Mouse (Mus musculus) liver, embryonic 14.5 days (tissue): ENCODE data around the gene Pgk1. TPM values are rescaled to one million over a fixed set of nuclear protein-coding genes. Genes with fewer than 3 reads are reported as not detected.

Experiments
- ATAC-seq: fragments of 200-750 bp; cut with Nextera tagmentation; 2 replicates; pipeline ENCODE4 v1.8.0; 2017; ENCODE audit warnings: moderate number of reproducible peaks, mild to moderate bottlenecking, moderate library complexity; ENCODE audit not compliant: insufficient read depth
- DNase-seq, 3 experiments: peaks; one replicate each; pipeline ENCODE4 v3.0.0-alpha.2; 2012 to 2013; ENCODE audit warnings: low read depth in 3 of 3, low spot score in 3 of 3
- H3K27ac ChIP-seq: fragments of 300-500 bp; sonication (generic); 2 replicates; pipeline ENCODE4 v1.5.1; 2014; ENCODE audit warnings: moderate library complexity, mild to moderate bottlenecking, control low read depth, inconsistent platforms
- H3K27me3 ChIP-seq: fragments of 300-500 bp; sonication (generic); 2 replicates; pipeline ENCODE4 v1.6.1; 2014; ENCODE audit warnings: mild to moderate bottlenecking, low read length, moderate library complexity; ENCODE audit not compliant: control insufficient read depth, insufficient read depth
- H3K36me3 ChIP-seq: fragments of 300-500 bp; sonication (generic); replicated peaks from 2 replicates; pipeline ENCODE4 v1.6.1; 2014; ENCODE audit warnings: low read depth; ENCODE audit not compliant: control insufficient read depth, insufficient read depth
- H3K4me1 ChIP-seq, 2 experiments: fragments of 200-500 bp in 1 of 2; fragments of 300-500 bp in 1 of 2; sonication (generic) in 1 of 2; replicated peaks; 2 replicates each; pipeline ENCODE4 v1.6.1; 2012 to 2014; ENCODE audit warnings: antibody characterized with exemption in 1 of 2, inconsistent platforms in 1 of 2, low read length in 1 of 2; ENCODE audit not compliant: control insufficient read depth in 2 of 2, insufficient read depth in 2 of 2
- H3K4me2 ChIP-seq: fragments of 300-500 bp; sonication (generic); 2 replicates; pipeline ENCODE4 v1.6.1; 2014; ENCODE audit warnings: low read depth, mild to moderate bottlenecking, control low read depth, moderate library complexity
- H3K4me3 ChIP-seq, 2 experiments: fragments of 200-500 bp in 1 of 2; fragments of 300-500 bp in 1 of 2; sonication (generic) in 1 of 2; 2 replicates each; pipeline ENCODE4 v1.5.1; 2012 to 2014; ENCODE audit warnings: low read depth in 2 of 2, low read length in 2 of 2, mild to moderate bottlenecking in 2 of 2, control low read depth in 1 of 2, inconsistent platforms in 1 of 2, moderate library complexity in 1 of 2; ENCODE audit not compliant: insufficient read depth in 1 of 2
- H3K9ac ChIP-seq: fragments of 300-500 bp; sonication (generic); replicated peaks from 2 replicates; pipeline ENCODE4 v1.6.1; 2014; ENCODE audit warnings: mild to moderate bottlenecking, control low read depth, moderate library complexity
- H3K9me3 ChIP-seq: fragments of 300-500 bp; sonication (generic); 2 replicates; pipeline ENCODE4 v1.6.1; 2016; ENCODE audit warnings: low read length, mixed read lengths; ENCODE audit not compliant: control insufficient read depth
- CTCF ChIP-seq: IDR thresholded peaks from 2 replicates; pipeline ENCODE4 v1.5.1; 2016; ENCODE audit warnings: antibody characterized with exemption, low read depth, control low read depth
- EP300 ChIP-seq: IDR thresholded peaks from 2 replicates; pipeline ENCODE4 v1.6.1; 2016; ENCODE audit warnings: antibody characterized with exemption, low read depth
- WGBS: fragments of 180-500 bp; shearing (Covaris S2); extraction: QIAGEN DNeasy Blood & Tissue Kit; methylation state at CpG from one replicate; pipeline ENCODE4 v1.1.7; 2014; ENCODE audit not compliant: insufficient replicate concordance; 5-methylcytosine and 5-hydroxymethylcytosine counted together
- polyA plus RNA-seq, 2 experiments: library from polyadenylated mRNA; depleted of rRNA in 1 of 2; stranded (reverse) in 1 of 2; unstranded in 1 of 2; fragments of >200 nt; fragmentation: Nextera tagmentation in 1 of 2; extraction: Ambion mirVana in 1 of 2; gene quantifications; 2 replicates each; pipeline versions ENCODE4 v1.2.1 to v1.2.3; 2012 to 2014

The Pgk1 gene
- polyA plus RNA-seq, 2 experiments: 148 to 153 TPM

GRCm38 (mm10) chrX:106165089-106165488 lies 21.8 kb upstream of the Pgk1 start:
- Histone ChIP-seq H3K9me3 (no peaks in the 10 kb centered on the region), H3K4me3 (no peak overlapping the region), H3K36me3 (no peaks in the 10 kb centered on the region), H3K27me3 (no peaks in the 10 kb centered on the region), H3K4me2 (no peak overlapping the region), H3K4me1 (peaks cover 0 to 3% of the 10 kb centered on the region in 2 experiments; a peak in 1 of 4 replicates), H3K9ac (no peak overlapping the region), H3K27ac (no peak overlapping the region)
- no peak for TF ChIP-seq EP300
- peak; percentile 46 for TF ChIP-seq CTCF
- DNase-seq (no peak), ATAC-seq (no peak)
- WGBS: 11% methylated on average over 1 of the region's 1 CpGs

- WGBS: 17% methylated on average over 18 of the region's 18 CpGs
- Histone ChIP-seq H3K9ac (no peak overlapping the region; the same call in 1 of the 2 replicates), H3K4me3 (peak overlapping the region; percentile 32 to 56), H3K4me2 (peak overlapping the region; percentile 56), H3K27ac (no peak overlapping the region), H3K4me1 (no peaks in the 10 kb centered on the region), H3K9me3 (no peaks in the 10 kb centered on the region), H3K27me3 (no peaks in the 10 kb centered on the region), H3K36me3 (no peaks in the 10 kb centered on the region)
- ATAC-seq (peak; percentile 76), DNase-seq (peak; percentile 49 to 61 (median 53))
- TF ChIP-seq EP300 (no peak), CTCF (peak; percentile 76)
Observed at GRCm38 (mm10) chrX:106171106-106171852, 15.6 kb upstream of the Pgk1 start.

- TF ChIP-seq EP300: no peak
- no peak for TF ChIP-seq CTCF
- Histone ChIP-seq H3K4me1 (no peaks in the 10 kb centered on the region), H3K36me3 (no peaks in the 10 kb centered on the region), H3K4me3 (peak overlapping the region in 1 of 2 experiments; percentile 32; a peak in 1 of 4 replicates), H3K4me2 (peak overlapping the region; percentile 56), H3K9me3 (no peaks in the 10 kb centered on the region), H3K27ac (no peak overlapping the region), H3K27me3 (no peaks in the 10 kb centered on the region), H3K9ac (no peak overlapping the region; the same call in 1 of the 2 replicates)
- DNase-seq (no peak), ATAC-seq (peak; percentile 26; the same call in 1 of the 2 replicates)
- 37% methylated on average over 5 of the region's 6 CpGs for WGBS
Observed at GRCm38 (mm10) chrX:106171853-106172154, 15.1 kb upstream of the Pgk1 start.

- Histone ChIP-seq H3K4me1 (no peaks in the 10 kb centered on the region), H3K4me2 (no peak overlapping the region), H3K27me3 (no peaks in the 10 kb centered on the region; the same call in 1 of the 2 replicates), H3K9me3 (no peaks in the 10 kb centered on the region), H3K4me3 (no peak overlapping the region), H3K27ac (no peak overlapping the region), H3K9ac (no peak overlapping the region), H3K36me3 (no peaks in the 10 kb centered on the region)
- 62% methylated on average over 9 of the region's 9 CpGs for WGBS
- DNase-seq: no peak
- TF ChIP-seq EP300: no peak
- no peak for TF ChIP-seq CTCF
- ATAC-seq: no peak
Observed at GRCm38 (mm10) chrX:106176331-106176730, 10.6 kb upstream of the Pgk1 start.

- Histone ChIP-seq H3K27me3 (no peaks in the 10 kb centered on the region; the same call in 1 of the 2 replicates), H3K4me3 (no peak overlapping the region), H3K27ac (no peak overlapping the region), H3K9me3 (no peaks in the 10 kb centered on the region), H3K9ac (no peak overlapping the region), H3K36me3 (no peaks in the 10 kb centered on the region), H3K4me1 (peaks cover 0 to 11% of the 10 kb centered on the region in 2 experiments; a peak in 2 of 4 replicates), H3K4me2 (no peak overlapping the region)
- 22% methylated on average over 4 of the region's 4 CpGs for WGBS
- TF ChIP-seq EP300 (no peak), CTCF (no peak)
- ATAC-seq (no peak), DNase-seq (no peak)
Observed at GRCm38 (mm10) chrX:106184279-106184678, 2.6 kb upstream of the Pgk1 start.
